Mouse (Mus musculus): Measurements from ENCODE around the gene Atp11a.

DNA sequence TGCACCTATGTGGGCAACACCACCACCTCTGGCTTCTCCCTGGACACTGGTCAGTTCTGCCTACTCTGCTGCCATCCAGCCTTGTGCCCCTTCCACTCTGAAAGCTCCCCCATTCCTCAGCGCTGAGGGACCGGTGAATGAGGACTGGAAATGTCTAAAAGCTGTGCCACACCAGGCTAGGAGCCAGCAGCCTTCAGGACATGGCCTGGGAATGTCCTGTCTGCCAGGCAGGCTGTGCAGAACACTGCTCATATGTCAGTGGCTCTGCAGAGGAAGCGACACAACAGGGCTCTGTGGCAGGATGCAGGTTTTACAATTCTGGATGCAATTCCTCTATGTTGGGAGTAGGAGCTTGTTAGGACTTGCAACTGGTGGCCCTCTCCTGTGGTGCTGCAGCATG, 106.2 kb downstream of the Atp11a start:
- TF ChIP-seq GATA1 (IDR thresholded peaks at IDR 0.05; ENCODE audit: low read length) (no peak), TAL1 (IDR thresholded peaks at IDR 0.05; ENCODE audit: low read length) (no peak)

Data from erythroblast, embryonic 14.5 days (primary cell).